Mouse (Mus musculus) embryonic fibroblast, embryonic 13.5 days (primary cell): ENCODE results near the gene Pdcd1lg2.

Experiments used
- CTCF ChIP-seq: IDR thresholded peaks from 2 replicates; pipeline ENCODE4 v1.5.1; 2011; ENCODE audit warnings: mild to moderate bottlenecking, control low read depth, low read length, moderate library complexity, borderline replicate concordance; ENCODE audit not compliant: insufficient read depth
- POLR2A ChIP-seq: IDR thresholded peaks from 2 replicates; pipeline ENCODE4 v1.6.1; 2011; ENCODE audit warnings: low read depth, mild to moderate bottlenecking, control low read depth, low read length, moderate library complexity

- TF ChIP-seq CTCF (no peak), POLR2A (no peak)
Measured at GRCm38 (mm10) chr19:29364076-29364475, 46.6 kb upstream of the Pdcd1lg2 start.
